Mouse (Mus musculus): Measurements from ENCODE around the gene Acsl5.

- TF ChIP-seq CTCF (IDR thresholded peaks at IDR 0.05; ENCODE audit: insufficient read depth, low read depth, low read length), result no peak
- no peak for TF ChIP-seq POLR2A (IDR thresholded peaks at IDR 0.05; ENCODE audit: insufficient read depth, low read depth, low read length)
These were observed 6.8 kb downstream of the Acsl5 start for GRCm38 (mm10) chr19:55258514-55258913.
